Mouse (Mus musculus): ENCODE results near the gene Mat2b.
"Not testable (repeated sequence)": the region's sequence is repeated elsewhere in the genome, so short reads cannot be mapped to it uniquely, and the experiment has no call there.

Gene Mat2b

DNA sequence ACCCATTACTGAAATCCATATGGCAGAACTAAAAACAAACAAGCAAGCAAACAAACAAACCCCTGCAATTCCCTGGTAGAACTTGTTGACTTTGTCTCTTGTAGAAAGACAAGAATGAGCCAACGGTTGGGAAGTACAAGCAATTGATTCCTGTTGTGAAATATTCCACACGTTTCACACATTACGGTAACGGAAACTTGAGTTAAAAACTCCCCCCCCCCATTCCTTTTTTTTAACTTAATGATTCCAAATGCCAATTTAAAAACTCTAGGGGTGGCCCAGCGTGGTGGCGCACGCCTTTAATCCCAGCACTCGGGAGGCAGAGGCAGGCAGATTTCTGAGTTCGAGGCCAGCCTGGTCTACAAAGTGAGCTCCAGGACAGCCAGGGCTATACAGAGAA lies at the start of gene Mat2b:
Mat2b (minus strand) TSS at position 101 of the 400 bp plus-strand sequence.
- DNase-seq (ENCODE audit: extremely low read depth, low read depth): no peak

DNA sequence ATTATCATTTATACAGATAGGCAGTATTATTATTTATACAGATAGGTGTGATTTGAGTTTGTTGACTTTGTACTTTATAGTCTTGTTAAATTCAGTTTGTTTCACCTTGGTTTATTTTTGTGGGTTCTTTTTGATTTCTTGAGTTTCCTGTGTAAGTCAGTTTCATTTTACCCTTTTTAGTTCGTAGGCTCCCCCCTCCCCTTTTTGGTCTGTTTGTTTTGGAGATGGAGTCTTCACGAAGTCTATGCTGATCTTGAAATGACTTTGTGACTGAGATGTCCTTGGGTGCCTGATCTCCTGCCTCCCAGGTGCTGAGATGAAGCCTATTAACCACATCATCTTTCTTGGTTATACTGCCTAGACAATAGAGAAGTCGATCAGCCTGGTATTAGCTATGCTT lies 49.3 kb upstream of the Mat2b start:
- DNase-seq (ENCODE audit: extremely low read depth, low read depth): no peak

DNA sequence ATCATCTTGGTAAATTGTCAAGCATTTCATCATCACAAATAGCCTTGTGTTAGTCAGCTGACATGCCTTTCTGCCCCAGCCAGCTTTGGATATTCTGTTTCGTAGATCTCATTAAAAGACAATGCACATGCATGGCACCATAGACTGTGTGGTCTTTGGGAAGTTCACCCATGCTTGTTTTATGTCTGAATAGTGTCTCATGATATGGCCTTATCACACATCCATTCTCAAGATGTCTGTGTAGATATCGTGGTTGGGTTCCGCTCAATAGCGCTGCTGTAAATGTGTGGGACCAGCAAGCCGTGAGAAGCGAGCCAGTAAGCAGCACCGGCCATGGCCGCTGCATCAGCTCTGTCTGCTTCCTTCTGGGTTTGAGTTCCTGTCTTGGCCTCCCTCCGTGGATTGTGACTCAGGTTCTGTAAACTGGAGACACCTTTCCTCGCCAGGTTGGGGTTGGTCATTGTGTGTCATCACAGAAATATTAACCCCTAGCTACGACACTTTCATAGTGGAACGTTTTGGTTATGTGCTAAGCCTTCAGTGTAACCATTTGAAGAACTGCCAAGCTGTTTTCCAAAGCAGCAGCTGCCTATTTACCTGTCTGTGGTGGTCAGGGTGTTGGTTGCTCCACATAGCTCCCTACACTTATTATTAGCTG lies 46.7 kb upstream of the Mat2b start:
- DNase-seq (ENCODE audit: extremely low read depth, low read depth): no peak

DNA sequence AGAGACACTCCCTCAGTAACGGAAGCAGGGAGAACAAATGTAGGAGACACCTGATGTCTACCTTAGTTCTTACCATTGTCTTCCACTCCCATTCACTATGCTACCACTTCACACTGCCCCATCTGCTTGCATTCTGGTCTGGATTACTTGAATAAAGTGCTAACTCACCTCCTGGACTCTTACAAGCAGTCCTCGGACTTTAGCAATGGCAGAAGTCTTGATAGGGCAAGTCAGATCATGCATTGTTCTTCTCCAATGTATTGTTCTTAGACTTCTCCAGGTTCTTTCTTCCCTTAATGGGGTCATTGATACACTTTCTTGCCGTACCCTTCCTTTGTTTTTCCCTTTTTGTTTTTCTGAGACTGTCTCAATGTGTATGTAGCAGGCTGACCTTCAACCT lies 42.4 kb upstream of the Mat2b start:
- no peak for DNase-seq (ENCODE audit: extremely low read depth, low read depth)

DNA sequence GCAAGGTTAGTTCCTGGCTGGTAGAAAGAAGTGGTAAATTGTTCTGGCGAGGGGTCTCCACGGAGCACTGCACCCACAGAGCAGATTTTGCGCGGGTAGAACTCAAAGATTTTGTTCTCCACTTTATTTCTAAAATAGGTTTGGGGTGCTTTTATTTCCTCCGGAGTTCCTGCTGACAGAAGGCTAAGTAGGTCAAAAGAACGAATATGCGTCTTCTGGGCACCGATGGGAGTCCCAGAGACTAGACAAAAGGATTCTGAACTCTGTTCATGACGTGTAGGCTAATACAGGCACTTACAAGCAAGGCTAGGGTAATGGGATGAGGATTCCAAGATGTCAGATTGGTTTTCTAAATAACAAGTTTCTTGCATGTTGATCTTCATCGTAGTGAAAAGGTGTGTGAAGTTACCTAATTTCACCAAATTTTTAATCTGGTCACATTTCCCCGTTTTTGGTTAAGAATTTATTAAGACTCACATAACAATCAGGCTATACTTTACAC lies 39.3 kb upstream of the Mat2b start:
- DNase-seq (ENCODE audit: extremely low read depth, low read depth): no peak

DNA sequence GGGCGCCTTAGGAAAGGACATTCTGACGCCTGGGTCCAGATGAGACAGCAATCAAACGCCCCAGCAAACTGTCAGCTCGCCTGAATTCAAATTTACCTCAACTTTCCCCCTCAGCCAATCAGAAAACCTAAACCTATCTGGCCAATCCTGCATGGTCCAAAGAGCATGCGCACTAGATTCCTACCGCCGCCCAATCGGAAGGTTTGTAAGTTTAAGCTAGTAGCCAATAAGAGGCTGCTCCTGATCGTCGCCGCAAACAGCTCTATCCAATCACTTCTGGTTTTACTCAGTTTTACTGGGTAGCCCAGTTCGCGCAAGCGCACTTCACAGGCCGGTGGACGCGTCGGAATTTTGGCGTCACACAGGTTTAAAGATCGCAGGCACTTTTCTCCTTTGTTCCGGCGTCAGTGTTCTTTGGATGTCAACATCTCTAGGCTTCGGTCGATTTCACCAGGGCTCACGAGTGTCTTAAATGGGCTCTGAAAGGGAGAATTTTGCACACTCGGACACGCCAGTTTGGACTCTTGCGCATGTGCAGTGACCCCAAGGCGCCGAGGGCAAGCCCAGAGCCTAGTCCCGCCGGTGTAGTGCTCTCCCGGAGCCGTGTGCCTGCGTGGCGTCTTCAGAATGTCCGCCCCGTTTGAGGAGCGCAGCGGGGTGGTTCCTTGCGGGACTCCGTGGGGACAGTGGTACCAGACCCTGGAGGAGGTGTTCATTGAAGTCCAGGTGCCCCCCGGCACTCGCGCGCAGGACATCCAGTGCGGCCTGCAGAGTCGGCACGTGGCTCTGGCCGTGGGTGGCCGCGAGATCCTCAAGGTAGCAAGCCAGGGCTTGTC lies 38.6 kb upstream of the Mat2b start, which contains the start of the genes Hmmr and Nudcd2:
Hmmr (minus strand) TSS at position 84 of the 836 bp plus-strand sequence.
Nudcd2 (plus strand) TSS at position 329 of the 836 bp plus-strand sequence.
- DNase-seq (ENCODE audit: extremely low read depth, low read depth): peak; percentile 98

DNA sequence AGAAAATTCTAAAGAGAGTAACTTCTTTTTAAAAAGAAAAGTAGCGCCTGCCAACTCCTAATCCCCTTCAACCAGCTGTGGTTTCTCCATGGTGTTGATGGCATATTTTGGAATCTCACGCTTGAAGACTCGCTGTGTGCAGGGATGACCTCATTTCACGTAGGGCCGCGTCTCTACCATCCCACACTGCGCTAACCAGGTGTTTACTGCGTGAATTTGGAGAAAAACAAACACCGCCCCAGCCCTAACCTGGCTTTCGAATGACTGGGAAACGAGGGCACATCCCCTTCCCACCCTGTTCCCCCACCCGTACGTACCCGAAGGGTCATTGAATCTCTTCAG lies 38.0 kb upstream of the Mat2b start:
- no peak for DNase-seq (ENCODE audit: extremely low read depth, low read depth)

DNA sequence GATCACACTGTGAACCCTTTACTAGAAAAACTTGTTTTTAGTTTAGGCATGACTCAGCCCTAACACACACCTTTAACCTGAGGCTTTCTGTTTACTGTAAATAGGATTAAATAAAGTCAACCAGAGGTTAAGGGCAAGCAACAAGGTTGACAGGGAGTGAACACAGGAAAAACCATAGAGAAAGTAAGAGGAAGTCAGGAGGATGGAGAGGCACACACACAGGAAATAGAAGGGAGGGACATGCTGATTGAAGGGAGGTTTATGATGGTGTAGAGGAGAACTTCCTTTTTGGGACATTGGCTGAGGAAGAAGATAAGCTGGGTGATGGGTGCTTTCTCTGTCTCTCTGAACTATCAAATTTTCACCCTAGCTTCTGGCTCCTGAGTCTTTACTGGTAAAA lies 23.3 kb upstream of the Mat2b start:
- no peak for DNase-seq (ENCODE audit: extremely low read depth, low read depth)

DNA sequence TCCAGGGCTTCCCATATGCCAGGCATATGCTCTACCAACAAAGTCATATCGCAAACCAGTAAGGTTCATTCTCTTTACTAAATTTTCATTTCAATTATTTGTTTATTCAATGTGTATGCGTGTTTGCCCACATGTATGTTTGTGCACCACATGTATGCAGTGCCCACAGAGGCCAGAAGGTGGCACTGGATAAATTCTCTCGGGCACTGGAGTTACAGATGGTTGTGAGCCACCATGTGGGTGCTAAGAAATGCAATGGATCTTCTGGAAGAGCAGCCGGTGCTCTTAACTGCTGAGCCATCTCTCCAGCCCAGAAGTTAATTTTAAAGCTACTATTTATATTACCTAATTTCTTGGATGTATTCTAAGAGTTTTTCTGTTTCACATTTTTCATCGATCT lies 20.5 kb upstream of the Mat2b start:
- no peak for DNase-seq (ENCODE audit: extremely low read depth, low read depth)

DNA sequence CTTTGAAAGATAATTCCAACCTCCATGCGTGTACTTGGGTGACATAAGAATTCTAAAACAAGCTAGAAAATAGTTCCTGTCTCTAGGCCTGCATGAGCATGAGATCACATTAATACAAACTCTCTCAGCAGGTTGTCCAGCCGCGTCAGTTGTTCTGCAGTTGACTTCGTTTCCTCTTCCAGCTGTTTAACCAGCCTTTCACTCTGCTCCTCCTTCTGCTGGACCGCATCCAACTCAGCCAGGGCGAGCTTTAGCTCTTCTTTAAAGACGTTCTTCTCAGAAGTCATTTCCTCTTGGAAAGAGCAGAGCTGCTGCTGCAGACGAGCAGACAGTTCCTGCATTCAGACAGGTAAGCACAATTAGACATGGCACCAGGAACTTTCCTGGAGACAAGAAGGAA lies 18.9 kb upstream of the Mat2b start:
- DNase-seq (ENCODE audit: extremely low read depth, low read depth): no peak

DNA sequence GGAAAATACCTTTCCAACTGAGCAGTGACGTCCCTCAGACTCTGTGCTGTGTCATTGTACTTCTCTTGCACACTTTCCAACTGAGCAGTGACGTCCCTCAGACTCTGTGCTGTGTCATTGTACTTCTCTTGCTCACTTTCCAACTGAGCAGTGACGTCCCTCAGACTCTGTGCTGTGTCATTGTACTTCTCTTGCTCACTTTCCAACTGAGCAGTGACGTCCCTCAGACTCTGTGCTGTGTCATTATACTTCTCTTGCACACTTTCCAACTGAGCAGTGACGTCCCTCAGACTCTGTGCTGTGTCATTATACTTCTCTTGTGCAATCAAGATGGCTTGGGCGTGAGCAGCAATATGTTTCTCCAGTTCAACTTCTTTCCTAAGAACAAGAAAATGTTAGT lies 14.9 kb upstream of the Mat2b start:
- DNase-seq (ENCODE audit: extremely low read depth, low read depth): not testable (repeated sequence)

DNA sequence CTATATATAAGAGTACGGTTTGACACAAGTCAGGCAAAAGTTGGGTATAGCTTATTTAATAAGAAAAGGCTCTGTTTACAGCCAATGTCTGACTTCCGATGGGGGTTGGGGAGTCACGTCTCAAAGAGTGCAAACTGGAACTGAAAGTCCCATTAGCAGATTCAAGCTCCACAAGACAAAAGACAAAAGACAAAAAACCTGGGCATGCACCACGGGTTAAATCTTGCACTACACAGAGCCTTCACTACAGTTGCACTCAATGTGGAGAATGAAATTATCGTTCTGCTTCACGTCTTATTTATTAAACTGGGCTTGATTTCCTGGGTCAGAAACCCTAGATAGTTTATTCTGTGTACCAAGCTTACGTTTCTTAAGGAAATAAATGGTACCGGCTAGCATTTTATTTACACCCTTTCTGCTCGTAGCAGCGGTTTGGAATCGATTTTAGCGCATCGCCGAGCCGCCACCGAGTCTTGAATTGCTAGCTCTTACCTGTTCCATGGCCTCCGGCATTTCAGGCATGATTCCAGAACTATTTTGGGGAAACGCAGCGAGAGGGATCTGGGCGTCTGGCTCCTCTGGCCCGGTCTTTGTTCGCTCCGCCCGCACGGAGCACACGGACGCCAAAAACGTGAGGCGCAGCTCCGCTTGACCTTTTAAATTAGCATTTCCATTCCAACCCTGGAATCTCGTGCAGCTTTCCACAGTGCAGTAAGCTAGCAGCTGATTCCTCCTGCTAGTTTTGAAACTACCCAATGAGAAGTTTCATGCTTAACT lies 504 bp downstream of the Mat2b start:
- peak; percentile 82 for DNase-seq (ENCODE audit: extremely low read depth, low read depth)

DNA sequence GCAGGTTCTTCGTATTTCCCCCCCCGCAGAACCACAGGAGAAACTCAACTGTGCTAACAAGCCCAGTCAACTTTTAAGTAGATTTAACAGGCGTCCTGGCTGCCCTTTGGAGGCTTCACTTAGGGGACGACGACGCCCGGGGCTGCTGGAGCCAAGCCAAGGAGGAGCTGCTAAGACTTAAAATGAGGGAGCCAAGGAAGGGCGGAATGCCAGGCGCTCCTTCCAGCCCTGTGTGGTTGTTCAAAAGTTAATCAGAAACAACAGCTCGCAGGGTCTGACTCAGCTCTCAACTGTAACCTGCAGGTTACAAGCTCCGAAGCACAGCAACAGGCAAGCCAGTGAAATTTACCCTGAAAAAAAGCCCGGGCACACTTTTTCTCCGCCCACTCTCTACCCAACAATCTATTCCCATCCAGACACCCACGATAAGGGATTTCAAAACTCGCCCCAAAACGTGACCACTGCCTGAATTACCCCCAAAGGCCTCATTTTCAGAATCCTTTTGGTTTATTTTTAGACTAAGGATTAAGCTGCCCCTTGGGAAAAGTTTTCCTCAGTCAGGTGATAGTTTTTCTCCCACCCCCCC lies 1.5 kb downstream of the Mat2b start:
- peak; percentile 78 for DNase-seq (ENCODE audit: extremely low read depth, low read depth)

DNA sequence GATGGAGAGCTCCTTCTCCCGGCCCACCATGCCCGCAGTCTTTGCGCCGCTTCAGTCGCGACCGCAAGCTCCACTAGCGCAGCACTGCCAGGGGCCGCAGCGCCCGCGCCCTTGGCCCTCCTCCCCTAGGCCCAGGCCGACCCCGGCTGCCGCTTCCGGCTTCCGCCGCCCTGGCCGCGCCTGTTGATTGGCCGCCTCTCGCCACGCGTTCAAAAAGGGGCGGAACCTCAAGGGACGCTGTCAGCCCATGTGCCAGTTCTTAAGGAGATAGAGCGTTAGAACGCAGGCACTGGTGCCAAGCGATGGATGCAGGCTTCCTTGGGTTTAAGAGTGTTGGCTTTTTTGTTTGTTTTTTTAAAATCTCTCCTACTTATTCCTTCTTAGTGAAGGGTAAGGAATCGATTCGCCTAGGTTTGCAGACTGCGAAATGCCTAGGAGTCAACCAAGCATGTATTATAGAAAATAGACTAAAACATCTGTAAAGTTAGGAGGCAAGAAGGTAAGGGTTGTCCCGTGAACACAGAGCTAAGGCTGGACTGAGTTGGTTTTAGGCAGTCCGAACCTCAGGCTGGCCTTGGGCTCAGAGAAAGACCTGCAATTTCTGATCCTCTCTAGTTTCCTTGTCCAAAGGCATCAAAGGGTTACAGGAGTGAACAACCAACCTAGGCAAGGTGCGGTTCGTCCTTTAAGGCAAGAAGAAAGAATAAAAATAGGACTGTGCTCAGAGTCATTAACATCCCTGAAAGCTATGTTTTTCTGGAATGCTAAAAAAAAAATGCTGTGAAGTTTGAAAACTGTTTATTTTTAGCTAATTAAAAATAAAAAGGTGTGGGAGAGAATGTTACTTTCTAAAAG lies 2.3 kb downstream of the Mat2b start:
- peak; percentile 84 for DNase-seq (ENCODE audit: extremely low read depth, low read depth)

DNA sequence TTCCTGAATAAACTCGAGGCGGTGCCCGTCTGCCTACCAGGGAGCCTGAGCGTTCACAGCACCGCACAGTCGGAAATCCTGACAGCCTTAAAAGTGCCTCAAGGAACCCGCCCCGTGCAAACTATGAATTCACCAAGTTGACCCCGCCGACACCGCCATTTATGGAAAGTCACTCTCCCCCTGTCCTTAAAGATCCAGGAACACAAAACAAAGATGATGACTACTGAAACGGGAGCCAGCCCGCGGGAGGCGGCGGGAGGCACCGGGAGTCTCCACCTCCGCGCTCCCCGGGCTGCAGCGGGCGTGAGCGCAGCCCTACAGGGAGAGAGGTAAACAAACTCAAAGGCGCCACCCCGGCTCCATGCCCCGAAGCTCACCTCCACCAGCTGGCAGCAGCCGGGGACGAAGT lies 2.9 kb downstream of the Mat2b start:
- peak; percentile 25 for DNase-seq (ENCODE audit: extremely low read depth, low read depth)

DNA sequence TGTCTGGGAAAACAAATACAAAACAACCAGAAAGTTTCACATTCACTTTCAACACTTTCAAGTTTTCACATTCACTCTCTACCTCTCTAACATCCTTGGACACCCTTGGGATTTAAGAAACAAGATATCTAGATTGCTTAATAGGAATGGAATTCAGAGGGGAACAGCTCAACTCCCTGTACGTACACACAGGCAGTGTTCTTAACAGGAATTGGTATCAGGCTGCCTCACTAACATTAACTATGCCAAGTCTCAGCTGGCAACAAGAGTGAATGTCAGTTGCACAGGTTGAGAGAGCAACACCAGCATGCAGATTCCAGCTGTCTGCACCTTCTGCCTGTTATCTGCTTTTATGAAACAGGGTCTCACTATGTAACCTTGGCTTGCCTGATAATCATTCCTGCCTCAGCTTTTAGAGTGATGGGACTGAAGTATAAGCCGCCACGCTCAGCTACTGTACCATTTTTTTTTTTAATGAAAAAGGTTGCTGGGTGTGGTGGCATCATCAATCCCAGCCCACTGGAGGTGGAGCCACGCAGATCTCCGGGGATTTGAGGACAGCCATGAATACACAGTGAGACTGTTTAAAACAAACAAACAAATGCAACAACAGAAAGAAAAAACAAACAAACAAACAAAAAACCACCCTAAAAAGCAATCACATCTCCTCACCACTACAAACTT lies 4.4 kb downstream of the Mat2b start:
- DNase-seq (ENCODE audit: extremely low read depth, low read depth): no peak

DNA sequence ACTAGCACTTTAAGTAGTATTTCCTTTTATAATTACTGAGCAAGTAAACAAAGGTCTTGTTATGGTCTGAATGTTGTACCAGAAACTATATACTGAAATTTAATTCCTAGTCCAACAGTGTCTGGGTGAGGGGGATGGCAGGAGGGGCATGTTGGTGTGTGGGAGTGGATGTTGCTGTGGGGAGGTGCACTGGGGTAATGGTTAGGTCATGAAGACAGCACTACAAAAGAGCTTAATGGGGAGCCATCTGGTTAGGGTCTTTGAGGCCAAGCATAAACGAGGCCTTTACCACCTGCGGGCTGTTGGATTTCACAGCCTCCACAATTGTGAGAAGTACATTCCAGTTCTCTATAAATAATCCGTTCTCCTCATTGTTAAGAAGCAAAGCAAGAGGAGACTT lies 11.7 kb downstream of the Mat2b start:
- no peak for DNase-seq (ENCODE audit: extremely low read depth, low read depth)

DNA sequence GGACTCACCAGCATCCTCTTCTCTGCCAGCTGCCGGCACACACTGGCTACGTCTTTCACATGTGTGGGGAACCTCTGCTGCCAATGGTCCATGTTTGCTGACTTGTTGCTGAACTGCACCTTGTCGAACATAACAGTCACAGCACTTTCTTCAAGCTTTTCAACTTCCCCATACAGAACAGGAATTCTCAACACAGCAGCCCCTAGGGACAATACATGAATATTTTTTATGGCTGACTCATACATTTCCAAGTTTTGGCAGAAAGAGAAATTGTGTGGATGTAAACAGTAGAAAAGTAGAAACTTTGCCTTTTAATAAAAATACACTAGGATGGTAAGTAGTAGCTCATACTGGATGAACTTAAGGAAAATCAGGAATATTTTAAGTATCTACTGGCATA lies 12.5 kb downstream of the Mat2b start:
- DNase-seq (ENCODE audit: extremely low read depth, low read depth): no peak

DNA sequence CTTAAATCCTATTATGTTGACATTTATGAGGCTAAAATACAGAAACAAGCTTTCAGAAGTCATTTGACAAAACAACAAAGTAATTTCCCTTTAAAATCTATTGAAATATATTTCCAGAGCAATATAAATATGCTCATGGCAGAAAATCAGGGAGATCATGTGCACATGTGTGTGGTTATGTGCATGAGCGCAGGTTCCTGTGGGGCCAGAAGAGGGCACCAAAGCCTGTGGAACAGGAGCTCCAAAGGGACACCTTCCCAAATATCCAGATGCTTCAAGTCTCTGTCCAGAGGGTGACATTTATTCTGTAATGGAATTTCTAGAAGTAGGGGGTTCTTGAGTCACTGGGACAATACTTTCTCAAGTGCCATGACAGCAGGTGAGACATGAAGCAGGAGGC lies 17.8 kb downstream of the Mat2b start:
- DNase-seq (ENCODE audit: extremely low read depth, low read depth): no peak

Data from MEL-GATA-1-ER (cell line).